Mouse (Mus musculus) monocyte, adult 2 months (primary cell): ENCODE measurements around the gene Dlgap4.
"Not testable (repeated sequence)": the region's sequence is repeated elsewhere in the genome, so short reads cannot be mapped to it uniquely, and the experiment has no call there.

Source experiments
- DNase-seq, 2 experiments: peaks; one replicate each; pipeline ENCODE4 v3.0.0; 2022; ENCODE audit warnings: low spot score in 2 of 2, low read depth in 1 of 2

The Dlgap4 gene

DNA sequence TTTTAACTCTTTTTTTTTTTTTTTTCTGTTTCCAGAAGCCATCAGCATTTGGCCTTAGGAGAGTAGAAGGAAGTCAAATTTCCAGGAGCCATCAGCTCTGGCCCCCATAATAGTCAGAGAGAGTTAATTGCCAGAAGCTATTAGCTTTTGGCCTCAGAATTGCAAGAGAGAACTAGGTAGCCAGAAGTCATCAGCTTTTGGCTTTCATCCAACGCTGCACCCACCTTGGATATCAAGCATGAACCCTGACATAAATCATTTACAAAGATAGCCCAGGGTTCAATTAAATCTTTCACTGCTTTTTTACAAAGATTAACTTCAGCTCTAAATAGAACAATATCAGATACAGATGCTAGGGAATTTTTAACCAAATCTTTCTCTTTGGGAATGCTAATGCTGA lies 185.0 kb downstream of the Dlgap4 start:
- DNase-seq: no peak

- DNase-seq: no peak
These were observed 187.5 kb downstream of the Dlgap4 start for GRCm38 (mm10) chr2:156801045-156801444.

DNA sequence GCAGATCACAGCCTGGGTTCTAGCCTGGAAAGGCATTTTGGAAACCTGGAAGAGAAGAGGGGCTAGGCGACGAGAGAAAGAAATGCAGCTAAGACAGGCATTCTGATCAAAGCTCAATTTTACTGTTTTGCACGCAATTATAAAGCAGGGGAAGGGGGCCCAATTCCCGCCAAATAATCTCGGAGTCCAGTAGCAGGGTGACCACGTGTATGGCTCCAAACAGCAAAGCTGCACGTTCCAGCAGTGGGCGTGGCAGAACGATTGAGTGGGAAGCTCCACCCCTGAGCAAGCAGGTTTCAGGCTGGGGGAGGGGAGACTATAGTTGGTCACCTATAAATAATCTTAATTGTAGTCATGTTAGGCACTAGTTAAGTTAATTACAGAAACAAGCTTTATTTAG lies 188.6 kb downstream of the Dlgap4 start:
- not testable (repeated sequence) for DNase-seq

DNA sequence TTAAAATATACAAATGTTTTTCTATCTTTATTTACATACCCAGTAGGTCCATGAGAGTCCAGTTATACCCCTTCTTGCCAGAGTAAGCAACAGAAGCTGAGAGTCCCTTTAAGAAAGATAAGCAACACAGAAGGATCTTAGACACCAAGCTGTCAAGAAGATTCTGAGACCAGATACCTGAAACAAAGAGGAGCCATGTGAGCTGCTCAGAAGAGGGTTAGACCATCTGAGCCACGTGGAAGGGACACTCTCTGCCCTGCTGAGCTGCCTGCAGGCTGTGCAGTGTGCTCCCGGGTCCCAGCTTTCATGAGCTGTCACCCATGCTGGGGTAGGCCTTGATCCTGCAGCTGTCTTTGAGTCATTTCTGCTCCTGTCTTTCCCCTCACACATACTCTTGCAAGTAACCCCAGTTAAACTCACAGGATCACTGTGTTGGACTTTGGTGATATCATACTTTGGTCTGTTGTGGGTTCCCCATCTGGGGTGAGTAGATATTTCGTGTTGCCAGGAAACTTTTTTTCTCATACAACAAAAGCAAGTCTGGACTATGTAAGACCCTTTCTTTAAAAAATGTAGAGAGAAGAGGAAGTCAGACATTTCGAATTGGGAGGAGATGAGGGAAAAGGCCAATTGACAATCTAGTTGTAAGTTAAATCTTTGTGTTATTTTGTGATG lies 190.3 kb downstream of the Dlgap4 start:
- DNase-seq: no peak

DNA sequence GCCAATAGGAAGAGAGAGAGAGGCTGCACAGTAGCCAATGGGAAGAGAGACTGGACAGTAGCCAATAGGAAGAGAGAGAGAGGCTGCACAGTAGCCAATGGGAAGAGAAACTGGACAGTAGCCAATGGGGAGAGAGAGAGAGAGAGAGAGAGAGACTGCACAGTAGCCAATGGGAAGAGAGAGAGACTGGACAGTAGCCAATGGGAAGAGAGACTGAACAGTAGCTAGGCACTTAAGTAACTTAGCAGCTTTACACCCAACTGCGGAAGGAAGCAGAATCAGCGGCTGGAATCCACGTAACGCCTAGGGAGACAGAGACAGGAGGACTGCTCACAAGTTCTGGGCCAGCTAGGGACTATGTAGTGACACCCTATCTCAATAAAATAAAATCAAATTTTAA lies 191.1 kb downstream of the Dlgap4 start:
- no peak for DNase-seq

DNA sequence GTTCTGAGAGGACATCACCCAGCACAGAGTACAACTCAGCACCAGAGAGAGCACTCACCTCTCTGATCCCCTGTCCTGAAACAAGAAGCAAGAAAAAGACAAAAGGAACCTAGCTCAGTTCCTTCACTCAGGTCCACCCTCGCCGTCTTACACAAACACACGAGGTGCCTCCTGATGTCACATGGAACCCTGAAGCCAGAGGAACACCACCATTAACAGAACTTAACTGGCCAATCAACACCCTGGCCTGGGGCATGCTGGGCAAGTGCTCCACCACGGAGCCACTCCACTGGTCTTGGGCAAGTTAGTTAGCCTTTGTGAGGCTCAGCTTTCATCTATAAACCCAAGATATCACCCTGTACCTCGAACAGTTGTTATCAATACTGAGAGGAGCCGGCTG lies 193.4 kb downstream of the Dlgap4 start:
- no peak for DNase-seq

DNA sequence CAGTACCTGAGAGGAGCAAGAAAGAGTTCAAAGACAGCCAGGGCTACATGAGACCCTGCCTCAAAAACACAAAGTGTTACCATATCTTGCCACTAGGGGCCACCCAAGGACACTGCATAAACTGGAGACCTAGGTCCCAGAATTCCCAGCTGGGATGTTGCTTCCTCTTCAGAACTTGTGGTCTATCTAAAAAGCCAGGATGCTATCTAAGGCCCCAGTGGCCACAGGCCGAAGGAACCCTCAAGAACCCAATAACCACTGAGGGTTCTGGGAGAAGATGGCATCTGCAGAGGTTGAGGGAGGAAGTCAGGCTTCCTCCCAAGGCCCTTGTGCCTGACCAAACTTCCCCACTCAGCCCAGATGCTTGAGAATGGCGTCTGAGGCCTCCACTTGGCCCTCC lies 196.1 kb downstream of the Dlgap4 start:
- peak; percentile 1 to 15 for DNase-seq

DNA sequence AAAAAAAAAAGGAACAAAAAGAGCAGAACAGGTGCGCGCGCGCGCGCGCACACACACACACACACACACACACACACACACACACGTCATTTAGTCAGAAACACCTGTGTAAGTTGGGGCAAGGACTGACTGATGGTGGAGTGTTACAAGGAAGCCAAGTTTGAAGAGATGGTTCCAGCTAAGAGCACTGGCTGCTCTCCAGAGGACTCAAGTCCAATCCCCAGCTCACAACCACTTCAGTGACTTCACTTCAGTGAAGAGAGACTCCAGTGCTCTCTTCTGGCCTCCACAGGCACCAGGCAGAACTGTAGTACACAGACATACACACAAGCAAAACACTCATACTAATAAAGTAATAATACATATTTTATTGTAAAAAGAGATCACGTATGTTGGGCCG lies 197.2 kb downstream of the Dlgap4 start:
- no peak for DNase-seq

GRCm38 (mm10) chr2:156811556-156811955 lies 198.1 kb downstream of the Dlgap4 start:
- no peak for DNase-seq
